Mouse (Mus musculus): ENCODE results near the gene Hdac9. TPM values are rescaled to one million over a fixed set of nuclear protein-coding genes. Genes with fewer than 3 reads are reported as not detected.
A peak's percentile ranks its signal among the peaks of the same experiment; 100 is the strongest.

Gene Hdac9
- polyA plus RNA-seq, 1 experiment: 41.7 TPM

DNA sequence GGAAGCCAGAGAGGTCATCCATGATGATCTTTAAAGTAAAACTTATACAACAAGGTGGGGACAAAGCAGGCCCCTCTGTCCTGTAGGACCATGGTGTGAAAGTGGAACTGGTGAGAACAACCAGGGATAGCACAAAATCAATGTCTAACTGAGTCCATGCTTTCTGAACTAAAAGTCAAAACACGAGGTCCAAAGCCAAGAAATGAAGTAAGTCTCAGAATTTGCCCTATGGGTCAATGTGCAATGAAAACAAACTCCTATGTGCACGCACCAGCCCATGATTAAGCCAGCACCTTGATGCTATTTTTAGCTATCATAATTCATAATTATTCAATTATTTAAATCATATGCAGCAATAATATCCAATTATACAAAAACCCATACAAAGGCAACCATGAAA is 196.0 kb downstream of the Hdac9 start:
- DNase-seq (ENCODE audit: extremely low spot score in 1 of 2, low spot score in 1 of 2): no peak

DNA sequence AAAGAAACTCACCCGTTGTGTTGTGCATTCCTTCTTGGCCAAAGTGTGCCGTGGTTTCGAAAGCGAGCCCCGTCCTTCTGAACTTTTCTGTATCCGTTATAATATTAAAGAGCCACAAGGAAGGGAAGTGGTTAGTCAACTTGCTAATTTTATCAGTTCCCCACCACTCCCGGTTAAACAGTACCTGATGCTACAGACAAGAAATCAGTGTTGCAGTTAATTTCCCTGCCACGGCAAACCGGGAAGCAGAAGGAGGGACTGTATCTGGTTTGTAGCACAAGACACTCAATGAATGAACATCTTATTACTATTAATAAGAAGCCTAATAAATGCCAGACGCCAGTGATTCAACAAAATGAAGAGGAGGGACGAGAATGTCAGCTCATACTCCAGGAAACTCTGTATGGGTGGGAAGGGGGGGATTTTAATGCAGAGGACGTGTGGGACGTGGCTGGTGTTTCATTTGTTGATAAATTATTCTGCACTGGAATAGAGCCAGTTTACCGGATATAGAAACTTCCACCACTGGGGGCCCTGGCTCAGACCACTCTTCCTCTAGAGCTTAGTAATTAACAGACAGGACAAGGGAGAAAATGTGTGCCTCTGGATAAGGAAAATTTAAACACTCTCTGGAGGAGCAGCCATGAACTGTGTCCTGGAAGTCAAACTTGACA is 202.5 kb downstream of the Hdac9 start:
- DNase-seq (ENCODE audit: extremely low spot score in 1 of 2, low spot score in 1 of 2): no peak

GRCm38 (mm10) chr12:34697981-34698380 is 218.9 kb downstream of the Hdac9 start:
- no peak for DNase-seq (ENCODE audit: extremely low spot score in 1 of 2, low spot score in 1 of 2)

- no peak for DNase-seq (ENCODE audit: extremely low spot score in 1 of 2, low spot score in 1 of 2)
Measured at GRCm38 (mm10) chr12:34696736-34697135, 220.2 kb downstream of the Hdac9 start.

GRCm38 (mm10) chr12:34688941-34689340 is 228.0 kb downstream of the Hdac9 start:
- no peak for DNase-seq (ENCODE audit: extremely low spot score in 1 of 2, low spot score in 1 of 2)

DNA sequence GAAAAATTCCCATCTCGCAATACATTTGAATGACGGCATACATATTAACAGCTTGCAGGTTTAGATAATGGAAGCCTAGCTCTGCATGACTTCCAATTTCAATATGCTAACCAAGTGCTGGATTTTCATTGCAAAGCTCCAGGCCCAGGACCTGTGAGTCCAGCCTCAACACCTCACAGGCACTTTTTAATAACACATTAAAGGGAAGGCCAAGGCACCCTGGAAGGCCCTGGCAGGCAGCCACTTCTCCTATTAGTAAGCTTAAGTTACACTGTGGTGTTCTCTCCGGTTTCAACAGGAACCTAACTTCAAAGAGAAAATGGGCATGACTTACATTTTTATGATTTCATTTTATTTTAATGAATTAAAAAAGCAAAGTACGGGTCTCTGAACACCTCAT is 233.5 kb downstream of the Hdac9 start:
- no peak for DNase-seq (ENCODE audit: extremely low spot score in 1 of 2, low spot score in 1 of 2)

DNA sequence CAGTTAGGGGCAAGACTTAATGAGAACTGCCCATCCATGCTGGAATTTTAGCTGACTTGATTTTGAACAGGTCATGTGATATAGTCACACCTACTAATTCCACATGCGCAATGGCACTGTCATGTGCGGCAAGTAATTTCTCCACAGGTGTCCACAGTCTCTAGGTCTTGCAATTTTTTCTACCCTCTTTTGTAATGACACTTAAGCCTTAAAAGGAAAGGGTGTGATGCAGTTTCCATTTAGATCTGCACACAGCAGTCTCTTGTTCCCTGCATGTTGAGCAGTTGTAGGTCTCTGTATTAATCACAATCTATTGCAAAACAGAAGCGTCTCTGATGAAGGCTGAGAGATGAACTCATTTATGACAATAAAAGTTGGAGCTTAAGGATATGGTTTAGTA is 234.2 kb downstream of the Hdac9 start:
- DNase-seq (ENCODE audit: extremely low spot score in 1 of 2, low spot score in 1 of 2): no peak

- no peak for DNase-seq (ENCODE audit: extremely low spot score in 1 of 2, low spot score in 1 of 2)
Measured at GRCm38 (mm10) chr12:34680576-34680975, 236.3 kb downstream of the Hdac9 start.

- no peak for DNase-seq (ENCODE audit: extremely low spot score in 1 of 2, low spot score in 1 of 2)
Measured at GRCm38 (mm10) chr12:34677110-34677509, 239.8 kb downstream of the Hdac9 start.

DNA sequence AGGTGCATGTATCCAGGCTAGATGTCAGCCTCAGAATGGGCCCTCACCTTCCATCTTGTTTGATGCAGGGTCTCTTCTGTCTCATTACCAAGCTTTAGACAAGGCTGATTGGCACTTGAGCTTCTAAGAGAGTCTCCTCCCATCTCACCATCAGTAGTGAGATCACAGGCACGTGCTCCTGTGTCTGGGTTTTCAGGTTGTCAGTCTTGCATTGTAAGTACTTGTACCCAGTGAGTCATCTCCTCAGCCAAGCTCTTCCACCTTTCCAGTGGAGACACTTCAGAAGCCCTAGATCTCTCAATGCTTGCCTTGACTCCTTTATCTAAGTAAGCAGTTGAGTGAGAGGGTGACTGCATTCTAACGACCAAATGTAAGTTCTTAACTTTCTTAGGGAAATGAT is 242.7 kb downstream of the Hdac9 start:
- no peak for DNase-seq (ENCODE audit: extremely low spot score in 1 of 2, low spot score in 1 of 2)

DNA sequence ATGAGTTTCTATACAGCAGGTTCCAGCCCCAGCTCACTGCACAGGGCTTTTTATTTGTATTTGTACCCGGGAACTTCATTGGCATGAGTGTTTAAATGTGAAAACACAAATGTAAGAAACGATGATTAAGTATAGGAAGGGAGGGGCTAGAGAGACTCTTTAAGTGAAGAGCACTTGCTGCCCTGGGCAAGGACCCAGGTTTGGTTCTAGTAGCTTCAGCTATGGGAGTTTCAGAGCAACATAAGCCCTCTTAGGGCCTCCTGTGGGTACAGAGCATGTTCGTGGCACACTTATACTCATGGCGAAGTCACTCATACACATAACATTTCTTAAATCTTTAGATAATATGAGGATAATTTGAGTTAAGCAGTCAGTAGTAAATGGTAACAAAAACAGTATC is 243.4 kb downstream of the Hdac9 start:
- no peak for DNase-seq (ENCODE audit: extremely low spot score in 1 of 2, low spot score in 1 of 2)

DNA sequence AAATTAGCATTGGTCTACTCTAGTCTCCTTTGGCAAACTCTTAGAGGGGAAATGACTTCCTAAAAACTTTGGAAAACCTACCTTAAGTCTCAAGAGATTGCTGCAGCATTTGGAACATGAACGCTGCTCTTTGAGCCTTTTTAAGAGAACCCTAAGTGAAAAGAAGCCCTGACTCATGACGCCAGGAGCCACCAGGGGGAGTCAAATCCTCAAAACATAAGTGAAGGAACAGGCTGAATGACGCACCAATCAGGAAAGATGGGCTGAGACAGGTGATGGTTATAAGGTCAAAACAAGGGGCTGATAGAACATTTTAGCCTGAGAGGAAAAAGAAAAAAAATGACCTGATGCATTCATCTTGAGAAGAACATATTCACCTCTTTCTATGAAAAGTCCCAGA is 252.1 kb downstream of the Hdac9 start:
- DNase-seq (ENCODE audit: extremely low spot score in 1 of 2, low spot score in 1 of 2): peak; percentile 75 to 92

GRCm38 (mm10) chr12:34661378-34661777 is 255.5 kb downstream of the Hdac9 start:
- DNase-seq (ENCODE audit: extremely low spot score in 1 of 2, low spot score in 1 of 2): no peak

- DNase-seq (ENCODE audit: extremely low spot score in 1 of 2, low spot score in 1 of 2): no peak
Measured at GRCm38 (mm10) chr12:34660027-34660426, 256.9 kb downstream of the Hdac9 start.

GRCm38 (mm10) chr12:34658568-34658967 is 258.3 kb downstream of the Hdac9 start:
- DNase-seq (ENCODE audit: extremely low spot score in 1 of 2, low spot score in 1 of 2): no peak

GRCm38 (mm10) chr12:34658119-34658518 is 258.8 kb downstream of the Hdac9 start:
- peak; percentile 14 to 75 for DNase-seq (ENCODE audit: extremely low spot score in 1 of 2, low spot score in 1 of 2)

- peak in 1 of 2 experiments; percentile 47 for DNase-seq (ENCODE audit: extremely low spot score in 1 of 2, low spot score in 1 of 2)
Measured at GRCm38 (mm10) chr12:34653615-34654014, 263.3 kb downstream of the Hdac9 start.

- DNase-seq (ENCODE audit: extremely low spot score in 1 of 2, low spot score in 1 of 2): no peak
Measured at GRCm38 (mm10) chr12:34648753-34649152, 268.1 kb downstream of the Hdac9 start.

DNA sequence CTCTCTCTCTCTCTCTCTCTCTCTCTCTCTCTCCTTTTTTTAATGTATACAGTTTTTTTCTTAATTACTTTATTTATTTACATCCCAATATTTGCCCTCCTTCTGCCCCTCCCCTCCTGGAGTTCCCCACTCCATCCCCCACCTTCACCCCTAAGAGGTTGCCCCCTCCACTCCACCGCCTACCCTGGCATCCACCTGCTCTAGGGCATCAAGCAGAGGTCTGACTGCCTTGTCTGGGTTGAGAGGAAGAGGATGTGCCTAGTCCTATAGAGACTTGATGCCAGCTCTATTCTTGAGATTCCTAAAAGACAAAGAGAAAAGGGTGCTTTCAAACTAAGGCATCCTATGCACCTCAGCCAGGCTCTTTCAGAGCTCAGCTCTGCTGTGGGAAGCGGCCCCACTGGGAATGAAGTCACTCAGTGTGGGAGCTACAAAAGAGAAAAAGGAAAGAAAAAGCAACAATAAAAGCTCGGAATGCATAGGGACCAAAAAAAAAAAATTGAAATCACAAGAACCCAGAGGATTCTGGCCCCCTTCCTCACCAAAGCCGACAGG is 275.1 kb downstream of the Hdac9 start:
- DNase-seq (ENCODE audit: extremely low spot score in 1 of 2, low spot score in 1 of 2): peak in 1 of 2 experiments; percentile 13

- DNase-seq (ENCODE audit: extremely low spot score in 1 of 2, low spot score in 1 of 2): no peak
Measured at GRCm38 (mm10) chr12:34637238-34638124, 279.4 kb downstream of the Hdac9 start.

- no peak for DNase-seq (ENCODE audit: extremely low spot score in 1 of 2, low spot score in 1 of 2)
Measured at GRCm38 (mm10) chr12:34619101-34619500, 297.8 kb downstream of the Hdac9 start.

- DNase-seq (ENCODE audit: extremely low spot score in 1 of 2, low spot score in 1 of 2): no peak
Measured at GRCm38 (mm10) chr12:34618321-34618720, 298.6 kb downstream of the Hdac9 start.

Measured in frontal cortex, adult 2 months (tissue).